Mouse (Mus musculus) CD4-positive naive resting alpha-beta T cell, adult 76 days (primary cell): ENCODE measurements around the gene Hspa1l. TPM values are rescaled to one million over a fixed set of nuclear protein-coding genes. Genes with fewer than 3 reads are reported as not detected.

Experiments used
- total RNA-seq: library from RNA; stranded (reverse); gene quantifications from one replicate; pipeline ENCODE4 v1.2.4, GENCODE M21; 2023

The Hspa1l gene
- total RNA-seq = not detected

DNA sequence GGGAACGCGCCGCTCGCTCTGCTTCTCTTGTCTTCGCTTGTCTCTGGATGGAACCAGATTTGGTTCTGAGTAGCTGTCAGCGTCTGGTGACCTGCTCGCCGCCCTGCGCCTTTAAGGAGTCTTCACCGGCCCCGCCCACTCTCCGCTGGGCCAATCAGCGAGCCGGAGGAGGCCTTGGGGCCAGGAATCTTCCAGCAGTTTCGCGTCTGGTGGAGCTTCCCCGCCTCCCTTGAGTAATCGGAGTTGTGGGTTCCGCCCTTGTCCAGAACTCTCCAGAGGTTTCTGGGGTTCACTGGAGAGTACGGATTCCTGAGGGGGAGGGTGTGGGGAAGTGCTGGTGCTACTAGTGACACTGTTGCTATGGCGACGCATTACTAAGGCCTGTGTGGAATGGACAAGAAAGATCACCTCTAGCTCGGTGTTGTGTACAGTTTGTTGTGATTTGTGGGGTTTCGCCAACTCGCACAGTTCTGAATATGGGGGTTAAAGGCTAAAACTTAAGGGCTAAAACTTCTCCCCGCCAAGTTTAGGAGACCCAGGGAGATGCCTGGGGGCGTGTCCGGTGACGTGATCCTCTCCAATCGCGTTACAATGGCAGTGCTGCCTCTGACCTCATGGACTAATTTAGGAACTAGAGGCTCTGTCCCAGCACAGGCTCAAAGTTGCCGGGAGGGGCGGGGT is at the start of gene Hspa1l, which contains the start of gene Hspa1a:
Hspa1l (plus strand) TSS at position 635 of the 681 bp plus-strand sequence.
Hspa1a (minus strand) TSS at position 88 of the 681 bp plus-strand sequence.

DNA sequence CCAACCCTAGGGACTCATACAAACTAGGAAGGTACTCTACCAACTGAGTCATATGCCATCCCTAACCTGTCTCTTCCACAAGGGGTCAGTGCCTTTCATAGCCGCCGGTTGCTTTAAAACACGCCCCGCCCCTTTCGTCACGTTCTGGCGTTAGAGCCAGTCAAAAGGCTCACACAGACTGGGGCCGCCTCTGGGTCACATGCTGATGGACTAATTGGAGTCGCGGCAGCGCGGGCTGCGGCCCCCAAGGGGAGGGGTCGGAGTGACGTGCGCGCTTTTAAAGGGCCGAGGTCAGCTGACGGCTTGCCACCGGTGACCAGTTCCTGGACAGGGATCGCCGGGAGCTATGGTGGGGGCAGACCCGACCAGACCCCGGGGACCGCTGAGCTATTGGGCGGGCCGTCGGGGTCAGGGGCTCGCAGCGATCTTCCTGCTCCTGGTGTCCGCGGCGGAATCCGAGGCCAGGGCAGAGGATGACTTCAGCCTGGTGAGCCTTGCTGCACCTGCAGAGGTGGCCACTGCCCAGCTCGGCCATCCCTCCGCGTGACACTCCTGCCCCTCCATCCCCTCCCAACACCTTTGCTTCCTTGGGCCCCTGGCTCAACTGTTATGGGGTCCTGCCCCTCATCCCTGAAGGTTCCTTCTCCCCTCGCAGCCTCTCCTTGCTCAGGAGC is 41.3 kb upstream of the Hspa1l start, which contains the start of gene Neu1:
Neu1 (plus strand) TSS at position 193 of the 674 bp plus-strand sequence.

DNA sequence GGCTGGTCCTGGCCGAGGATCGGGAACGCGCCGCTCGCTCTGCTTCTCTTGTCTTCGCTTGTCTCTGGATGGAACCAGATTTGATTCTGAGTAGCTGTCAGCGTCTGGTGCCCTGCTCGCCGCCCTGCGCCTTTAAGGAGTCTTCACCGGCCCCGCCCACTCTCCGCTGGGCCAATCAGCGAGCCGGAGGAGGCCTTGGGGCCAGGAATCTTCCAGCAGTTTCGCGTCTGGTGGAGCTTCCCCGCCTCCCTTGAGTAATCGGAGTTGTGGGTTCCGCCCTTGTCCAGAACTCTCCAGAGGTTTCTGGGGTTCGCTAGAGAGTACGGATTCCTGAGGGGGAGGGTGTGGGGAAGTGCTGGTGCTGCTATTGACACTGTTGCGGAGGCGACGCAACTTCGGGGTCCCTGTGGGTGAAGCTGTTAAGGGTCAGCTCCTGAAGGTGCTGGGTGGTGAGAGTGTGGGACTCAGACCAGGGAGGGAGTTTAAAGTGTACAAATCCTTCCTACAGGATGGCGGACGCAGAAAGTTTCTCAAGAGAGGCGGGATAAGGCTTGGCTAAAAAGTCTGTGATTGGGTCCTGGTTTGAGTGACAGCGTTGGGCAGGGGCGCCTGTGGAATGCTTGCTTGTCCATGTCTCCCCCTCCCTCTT is 13.2 kb upstream of the Hspa1l start, which contains the start of gene Hspa1b:
Hspa1b (minus strand) TSS at position 109 of the 649 bp plus-strand sequence.

DNA sequence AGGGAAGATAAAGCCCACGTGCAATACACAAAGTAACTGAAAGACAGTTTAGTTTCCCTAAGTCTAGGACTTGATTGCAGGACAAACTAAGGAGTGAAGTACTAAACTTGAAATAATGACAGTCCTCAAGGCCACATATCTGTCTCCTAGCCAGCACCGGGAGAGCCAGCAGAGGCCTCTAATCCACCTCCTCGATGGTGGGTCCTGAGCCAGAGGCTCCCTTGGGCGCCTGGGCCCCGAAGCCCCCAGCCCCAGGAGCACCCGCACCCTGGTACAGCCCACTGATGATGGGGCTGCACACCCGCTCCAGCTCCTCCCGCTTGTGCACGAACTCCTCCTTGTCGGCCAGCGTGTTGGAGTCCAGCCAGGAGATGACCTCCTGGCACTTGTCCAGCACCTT is 2.7 kb upstream of the Hspa1l start, which contains the start of gene Gm20481:
Gm20481 (plus strand) TSS at position 91 of the 400 bp plus-strand sequence.

DNA sequence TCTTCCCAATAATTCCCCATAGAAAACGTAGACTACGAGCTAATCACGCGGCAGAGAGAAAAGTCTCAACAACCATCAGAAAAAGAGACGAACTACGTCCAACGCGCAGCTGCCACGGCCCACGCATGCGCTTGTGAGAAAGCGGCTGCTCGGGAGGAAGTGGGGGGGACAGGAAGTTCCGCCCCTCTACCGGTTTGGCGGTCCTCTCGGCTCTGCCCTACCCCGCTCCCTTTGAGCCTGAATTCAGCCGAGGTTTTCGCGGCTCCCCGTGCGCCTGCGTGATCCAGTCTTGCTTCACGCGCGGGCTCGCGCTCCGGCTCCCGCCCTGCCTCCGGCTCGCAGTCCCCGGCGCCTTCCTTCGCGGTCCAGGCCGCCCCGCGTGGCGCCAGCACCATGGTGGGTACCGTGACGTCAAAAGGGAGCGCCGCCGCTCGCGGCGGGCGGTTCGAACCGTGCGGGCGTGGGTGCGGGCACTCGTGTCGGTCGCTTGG is 9.2 kb downstream of the Hspa1l start, which contains the start of gene Lsm2:
Lsm2 (plus strand) TSS at position 173 of the 491 bp plus-strand sequence.

DNA sequence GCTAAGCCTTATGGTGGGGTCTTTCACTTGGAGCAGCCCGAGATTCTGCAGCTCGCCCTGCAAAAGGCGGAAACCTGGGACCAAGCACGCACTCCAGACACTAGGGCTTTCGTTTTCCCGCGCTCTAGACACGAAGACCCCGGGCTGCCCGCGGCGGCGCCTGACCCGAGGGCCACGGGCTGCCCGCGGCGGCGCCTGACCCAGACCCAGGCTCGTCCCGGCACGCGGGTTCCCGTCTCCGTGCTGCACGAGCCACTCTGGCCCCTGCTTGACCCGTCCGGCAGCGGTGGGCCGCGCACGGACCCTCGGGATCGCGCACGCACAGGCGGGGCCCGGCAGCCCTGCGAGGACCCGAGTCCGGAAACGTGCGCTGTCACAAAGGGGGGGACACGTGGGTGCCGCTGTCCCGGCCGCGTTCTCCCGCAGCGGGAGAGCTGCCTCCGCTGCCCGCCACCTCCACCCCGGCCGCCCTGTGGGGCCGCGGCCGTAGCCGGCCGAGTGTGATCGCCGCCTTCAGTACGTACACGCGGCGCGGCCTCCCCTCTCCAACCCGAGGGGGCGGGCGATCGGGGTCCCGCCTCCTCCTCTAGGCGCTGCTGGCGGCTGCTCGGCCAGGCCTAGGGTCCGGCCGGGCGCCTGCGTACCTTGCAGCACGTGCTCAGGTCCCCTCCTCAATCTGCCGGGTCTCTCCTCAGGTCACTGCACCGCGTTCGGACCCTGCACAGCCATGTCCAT is 28.4 kb downstream of the Hspa1l start, which contains the start of gene Vars:
Vars (plus strand) TSS at position 271 of the 735 bp plus-strand sequence.

DNA sequence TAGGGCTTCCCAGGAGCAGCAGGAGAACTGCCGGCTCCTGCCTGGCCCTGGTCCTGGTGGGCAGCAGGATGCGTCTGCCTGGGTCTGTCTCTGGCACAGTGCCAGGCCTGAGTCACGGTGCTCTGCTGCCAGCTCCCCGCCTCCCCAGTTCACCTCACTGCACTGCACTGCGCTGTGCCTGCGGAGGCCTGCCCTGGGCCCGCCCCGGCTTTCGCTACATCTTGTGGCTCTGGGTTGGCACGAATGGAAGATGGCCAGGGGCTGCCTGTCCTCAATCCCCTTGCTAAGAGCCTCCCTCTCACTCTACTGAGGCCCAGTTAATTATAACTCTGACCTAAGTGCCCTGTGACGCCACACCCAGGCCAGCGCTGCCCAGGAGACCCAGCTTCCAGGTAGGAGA is 43.9 kb downstream of the Hspa1l start, which contains the start of gene Vwa7:
Vwa7 (plus strand) TSS at position 204 of the 400 bp plus-strand sequence.

DNA sequence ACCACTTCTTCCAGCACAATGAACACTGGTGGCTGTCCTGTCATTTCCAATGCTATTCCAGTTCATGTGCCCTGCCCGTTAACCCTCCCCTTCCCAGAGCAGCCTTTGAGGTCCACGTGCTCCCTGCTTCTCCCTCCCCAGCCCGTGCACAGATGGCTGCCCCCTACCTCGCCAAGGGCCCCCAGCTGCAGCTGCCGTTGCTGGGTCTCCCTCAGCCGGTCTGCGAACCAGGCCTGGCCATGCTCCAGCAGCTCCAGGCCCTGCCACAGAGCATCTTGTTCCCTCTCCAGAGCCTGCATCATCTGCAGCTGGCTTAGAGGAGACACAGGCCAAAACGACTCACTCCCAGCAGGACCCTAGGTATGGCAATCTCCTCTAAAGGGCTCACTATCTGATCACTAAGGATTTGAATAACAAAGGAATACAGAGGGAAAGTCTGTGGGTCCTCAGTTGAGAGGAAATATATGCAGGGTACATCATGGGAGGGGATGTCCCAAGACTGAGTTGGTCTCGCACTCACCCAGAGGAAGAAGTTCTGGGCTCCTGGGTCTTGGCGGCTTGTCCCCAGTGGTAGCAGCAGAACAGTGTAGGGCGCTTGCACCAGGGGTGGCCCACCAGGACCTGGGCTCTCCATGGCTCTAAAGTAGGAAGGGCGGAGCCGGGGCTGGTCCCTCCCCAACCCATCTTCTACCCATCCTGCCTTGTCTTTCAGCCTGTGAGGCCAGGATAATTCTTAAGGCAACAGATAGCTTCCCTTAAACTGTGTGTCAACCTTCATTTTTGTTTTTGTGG is 55.0 kb downstream of the Hspa1l start, which contains the start of gene Sapcd1:
Sapcd1 (minus strand) TSS at position 740 of the 792 bp plus-strand sequence.

Other genes starting within 250 kb of the Hspa1l start
- gene C4b, start 228.8 kb upstream of the Hspa1l start, total RNA-seq = 0.70 TPM
- not detected for gene Cyp21a1, start 168.1 kb upstream of the Hspa1l start, total RNA-seq
- 55.8 TPM for gene Stk19, start 135.8 kb upstream of the Hspa1l start, total RNA-seq
- 86.0 TPM for gene Dxo, start 135.7 kb upstream of the Hspa1l start, total RNA-seq
- 121 TPM for gene Skiv2l, start 122.5 kb upstream of the Hspa1l start, total RNA-seq
- gene Nelfe, start 122.3 kb upstream of the Hspa1l start, total RNA-seq = 22.0 TPM
- gene Cfb, start 110.2 kb upstream of the Hspa1l start, total RNA-seq = 0.64 TPM
- 4.4 TPM for gene Zbtb12, start 93.2 kb upstream of the Hspa1l start, total RNA-seq
- 0.38 TPM for gene Gm20547, start 90.7 kb upstream of the Hspa1l start, total RNA-seq
- 1.6 TPM for gene C2, start 74.4 kb upstream of the Hspa1l start, total RNA-seq
- gene Ehmt2, start 74.2 kb upstream of the Hspa1l start, total RNA-seq = 113 TPM
- not detected for gene Slc44a4, start 58.2 kb upstream of the Hspa1l start, total RNA-seq
- 44.2 TPM for gene Neu1, start 41.5 kb upstream of the Hspa1l start, total RNA-seq
- gene Hspa1b, start 13.5 kb upstream of the Hspa1l start, total RNA-seq = 97.6 TPM
- gene Gm20481, start 2.8 kb upstream of the Hspa1l start, total RNA-seq = not detected
- gene Hspa1a, start 547 bp upstream of the Hspa1l start, total RNA-seq = 57.4 TPM
- gene Lsm2, start 9.2 kb downstream of the Hspa1l start, total RNA-seq = 24.0 TPM
- gene Vars, start 28.3 kb downstream of the Hspa1l start, total RNA-seq = 85.0 TPM
- gene Vwa7, start 43.9 kb downstream of the Hspa1l start, total RNA-seq = not detected
- gene Sapcd1, start 55.3 kb downstream of the Hspa1l start, total RNA-seq = 1.4 TPM
- gene Msh5, start 74.0 kb downstream of the Hspa1l start, total RNA-seq = 3.2 TPM
- 137 TPM for gene Clic1, start 77.3 kb downstream of the Hspa1l start, total RNA-seq
- 0.70 TPM for gene Ddah2, start 86.3 kb downstream of the Hspa1l start, total RNA-seq
- not detected for gene Ly6g6c, start 92.7 kb downstream of the Hspa1l start, total RNA-seq
- gene Mpig6b, start 93.5 kb downstream of the Hspa1l start, total RNA-seq = not detected
- not detected for gene Ly6g6e, start 104.2 kb downstream of the Hspa1l start, total RNA-seq
- gene Ly6g6d, start 105.4 kb downstream of the Hspa1l start, total RNA-seq = not detected
- not detected for gene Ly6g6f, start 112.9 kb downstream of the Hspa1l start, total RNA-seq
- 60.6 TPM for gene Abhd16a, start 116.6 kb downstream of the Hspa1l start, total RNA-seq
- gene Ly6g5c, start 135.6 kb downstream of the Hspa1l start, total RNA-seq = not detected
- gene Ly6g5b, start 142.7 kb downstream of the Hspa1l start, total RNA-seq = 1.5 TPM
- gene Gpank1, start 148.8 kb downstream of the Hspa1l start, total RNA-seq = 28.7 TPM
- gene Csnk2b, start 149.3 kb downstream of the Hspa1l start, total RNA-seq = 118 TPM
- gene D17H6S53E, start 153.7 kb downstream of the Hspa1l start, total RNA-seq = 15.3 TPM
- not detected for gene Apom, start 159.3 kb downstream of the Hspa1l start, total RNA-seq
- 487 TPM for gene Bag6, start 162.5 kb downstream of the Hspa1l start, total RNA-seq
- 292 TPM for gene Prrc2a, start 192.2 kb downstream of the Hspa1l start, total RNA-seq
- 8.6 TPM for gene Aif1, start 203.4 kb downstream of the Hspa1l start, total RNA-seq
- 9.5 TPM for gene Lst1, start 215.7 kb downstream of the Hspa1l start, total RNA-seq
- 417 TPM for gene Ltb, start 221.7 kb downstream of the Hspa1l start, total RNA-seq
- gene Tnf, start 229.3 kb downstream of the Hspa1l start, total RNA-seq = 11.3 TPM
- 15.7 TPM for gene Lta, start 232.6 kb downstream of the Hspa1l start, total RNA-seq
- gene Gm16181, start 248.1 kb downstream of the Hspa1l start, total RNA-seq = not detected